Mouse (Mus musculus): ENCODE data around the gene Sephs2. TPM values are rescaled to one million over a fixed set of nuclear protein-coding genes. Genes with fewer than 3 reads are reported as not detected.
A peak's percentile ranks its signal among the peaks of the same experiment; 100 is the strongest.
"Not testable (repeated sequence)": the region's sequence is repeated elsewhere in the genome, so short reads cannot be mapped to it uniquely, and the experiment has no call there.

Sephs2 gene
- polyA plus RNA-seq, 1 experiment from 2014 or later: 187 TPM

DNA sequence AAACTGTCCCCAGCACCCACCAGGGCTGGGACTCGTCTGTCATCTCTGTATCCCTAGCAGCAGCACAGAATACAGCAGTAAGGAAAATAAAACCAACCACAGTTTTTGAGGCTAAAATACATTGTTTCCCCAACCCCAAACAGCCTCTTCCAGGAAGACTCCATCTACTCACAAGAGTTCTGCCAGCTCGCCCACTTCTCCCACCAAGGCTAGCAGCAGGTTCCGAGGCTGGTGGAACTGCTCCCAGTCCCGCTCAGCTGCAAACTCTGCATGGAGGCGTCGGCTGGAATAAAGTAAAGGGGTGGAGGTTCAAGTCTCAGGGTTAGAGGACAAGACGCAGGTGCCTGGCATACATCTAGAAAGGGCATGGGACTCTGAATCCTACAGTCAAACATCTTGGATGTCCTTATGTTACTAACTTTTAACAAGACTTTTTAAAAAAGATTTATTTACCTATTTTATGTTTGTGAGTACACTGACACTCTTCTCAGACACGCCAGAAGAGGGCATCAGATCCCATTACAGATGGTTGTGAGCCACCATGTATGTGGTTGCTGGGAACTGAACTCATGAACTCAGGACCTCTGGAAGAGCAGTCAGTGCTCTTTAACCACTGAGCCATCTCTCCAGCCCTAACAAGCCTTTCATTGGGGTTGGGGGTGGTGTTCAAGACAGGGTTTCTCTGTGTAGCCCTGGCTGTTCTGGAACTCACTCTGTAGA is 14.5 kb downstream of the Sephs2 start:
- peaks cover 14% of the 10 kb centered on the region for H3K4me1 ChIP-seq (ENCODE audit: control insufficient read depth, insufficient read depth, low read length)
- H3K4me2 ChIP-seq (ENCODE audit: low read depth, low read length): peak overlapping the region; percentile 53
- ATAC-seq: no peak
- peak overlapping the region; percentile 63 for H3K4me3 ChIP-seq (ENCODE audit: low read length)
- 73% methylated on average over 8 of the region's 8 CpGs for WGBS
- peak overlapping the region; percentile 2; the same call in 1 of the 2 replicates for H3K9ac ChIP-seq (ENCODE audit: low read depth, low read length)
- no peaks in the 10 kb centered on the region for H3K27me3 ChIP-seq (replicated peaks; ENCODE audit: control insufficient read depth, insufficient read depth, low read length)
- H3K27ac ChIP-seq (ENCODE audit: low read length): no peak overlapping the region
- no peaks in the 10 kb centered on the region for H3K9me3 ChIP-seq (ENCODE audit: control insufficient read depth, low read length)
- 0 out of 2 replicates have a peak, but pooled peaks cover 2% of the 10 kb centered on the region for H3K36me3 ChIP-seq (ENCODE audit: control insufficient read depth, insufficient read depth, low read length)

DNA sequence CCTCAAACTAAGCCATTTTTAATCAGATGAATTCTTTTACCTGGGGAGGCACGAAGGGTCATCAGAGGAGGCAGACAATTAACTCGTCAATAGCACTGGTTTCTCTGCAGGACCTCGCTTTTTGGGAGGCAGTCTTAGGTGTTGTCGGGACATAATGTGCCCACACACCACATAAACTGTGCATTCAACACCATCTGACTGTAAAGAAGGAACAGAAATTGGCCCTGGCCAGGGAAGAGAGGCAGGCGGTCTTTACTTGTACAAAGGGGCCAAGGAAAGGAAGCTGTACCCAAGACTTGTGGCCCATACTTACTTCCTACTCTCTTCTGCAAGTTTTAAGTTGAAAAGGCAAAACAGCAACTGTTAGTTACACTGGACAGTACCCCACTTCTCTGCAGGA is 17.3 kb downstream of the Sephs2 start:
- H3K4me2 ChIP-seq (ENCODE audit: low read depth, low read length): no peak overlapping the region
- no peak overlapping the region for H3K9ac ChIP-seq (ENCODE audit: low read depth, low read length)
- no peak overlapping the region for H3K4me3 ChIP-seq (ENCODE audit: low read length)
- 92% methylated on average over 5 of the region's 5 CpGs for WGBS
- H3K9me3 ChIP-seq (ENCODE audit: control insufficient read depth, low read length): no peaks in the 10 kb centered on the region
- H3K27me3 ChIP-seq (replicated peaks; ENCODE audit: control insufficient read depth, insufficient read depth, low read length): no peaks in the 10 kb centered on the region
- H3K36me3 ChIP-seq (ENCODE audit: control insufficient read depth, insufficient read depth, low read length): 0 out of 2 replicates have a peak, but pooled peaks cover 2% of the 10 kb centered on the region
- peaks cover 14% of the 10 kb centered on the region for H3K4me1 ChIP-seq (ENCODE audit: control insufficient read depth, insufficient read depth, low read length)
- no peak for ATAC-seq
- no peak overlapping the region for H3K27ac ChIP-seq (ENCODE audit: low read length)

DNA sequence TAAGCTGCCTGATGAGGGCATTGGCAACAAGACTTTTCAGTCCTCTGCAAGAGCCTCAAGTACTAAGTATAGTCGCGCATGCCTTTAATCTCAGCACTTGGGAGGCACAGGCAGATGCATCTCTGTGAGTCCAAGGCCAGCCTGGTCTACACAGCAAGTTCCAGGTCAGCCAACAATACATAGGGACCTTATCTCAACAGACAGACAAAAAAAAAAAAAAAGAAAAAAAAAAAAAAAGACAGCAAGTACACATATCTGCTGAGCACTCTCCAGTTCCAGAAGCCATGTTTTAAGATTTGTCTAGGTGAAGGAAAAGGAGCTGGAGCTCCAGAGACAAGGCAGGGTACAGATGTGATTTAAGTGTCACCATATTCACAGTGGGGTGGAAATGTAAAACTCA is 17.9 kb downstream of the Sephs2 start:
- no peak overlapping the region for H3K27ac ChIP-seq (ENCODE audit: low read length)
- H3K4me3 ChIP-seq (ENCODE audit: low read length): no peak overlapping the region
- H3K4me2 ChIP-seq (ENCODE audit: low read depth, low read length): no peak overlapping the region
- WGBS: 84% methylated on average over 2 of the region's 2 CpGs
- H3K36me3 ChIP-seq (ENCODE audit: control insufficient read depth, insufficient read depth, low read length): 0 out of 2 replicates have a peak, but pooled peaks cover 5% of the 10 kb centered on the region
- no peaks in the 10 kb centered on the region for H3K27me3 ChIP-seq (replicated peaks; ENCODE audit: control insufficient read depth, insufficient read depth, low read length)
- H3K4me1 ChIP-seq (ENCODE audit: control insufficient read depth, insufficient read depth, low read length): peaks cover 12% of the 10 kb centered on the region
- no peak for ATAC-seq
- no peak overlapping the region for H3K9ac ChIP-seq (ENCODE audit: low read depth, low read length)
- H3K9me3 ChIP-seq (ENCODE audit: control insufficient read depth, low read length): no peaks in the 10 kb centered on the region

DNA sequence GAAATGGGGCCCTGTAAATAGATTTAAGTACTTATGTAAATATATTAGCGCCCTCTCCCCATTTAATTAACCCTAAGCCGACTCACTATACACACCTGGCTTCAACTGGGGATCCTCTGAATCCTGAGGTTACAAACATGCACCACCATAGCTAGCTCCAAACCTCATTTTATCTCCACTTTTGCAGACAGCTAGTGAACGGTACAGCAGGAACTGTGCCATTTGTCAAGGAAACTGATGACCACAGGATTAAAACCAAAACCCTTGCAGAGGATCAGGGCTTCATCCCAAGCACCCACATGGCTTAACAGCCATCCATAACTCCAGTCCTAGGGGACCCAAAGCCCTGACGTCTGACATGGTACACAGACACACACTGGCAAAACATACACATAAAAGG is 18.8 kb downstream of the Sephs2 start:
- H3K36me3 ChIP-seq (ENCODE audit: control insufficient read depth, insufficient read depth, low read length): 0 out of 2 replicates have a peak, but pooled peaks cover 5% of the 10 kb centered on the region
- H3K9ac ChIP-seq (ENCODE audit: low read depth, low read length): peak overlapping the region; percentile 75
- no peaks in the 10 kb centered on the region for H3K27me3 ChIP-seq (replicated peaks; ENCODE audit: control insufficient read depth, insufficient read depth, low read length)
- H3K4me1 ChIP-seq (ENCODE audit: control insufficient read depth, insufficient read depth, low read length): peaks cover 11% of the 10 kb centered on the region
- WGBS: 12% methylated on average over 4 of the region's 4 CpGs
- peak overlapping the region; percentile 98 for H3K4me2 ChIP-seq (ENCODE audit: low read depth, low read length)
- no peak for ATAC-seq
- H3K9me3 ChIP-seq (ENCODE audit: control insufficient read depth, low read length): no peaks in the 10 kb centered on the region
- H3K4me3 ChIP-seq (ENCODE audit: low read length): peak overlapping the region; percentile 60
- H3K27ac ChIP-seq (ENCODE audit: low read length): peak overlapping the region; percentile 94; the same call in 1 of the 2 replicates

DNA sequence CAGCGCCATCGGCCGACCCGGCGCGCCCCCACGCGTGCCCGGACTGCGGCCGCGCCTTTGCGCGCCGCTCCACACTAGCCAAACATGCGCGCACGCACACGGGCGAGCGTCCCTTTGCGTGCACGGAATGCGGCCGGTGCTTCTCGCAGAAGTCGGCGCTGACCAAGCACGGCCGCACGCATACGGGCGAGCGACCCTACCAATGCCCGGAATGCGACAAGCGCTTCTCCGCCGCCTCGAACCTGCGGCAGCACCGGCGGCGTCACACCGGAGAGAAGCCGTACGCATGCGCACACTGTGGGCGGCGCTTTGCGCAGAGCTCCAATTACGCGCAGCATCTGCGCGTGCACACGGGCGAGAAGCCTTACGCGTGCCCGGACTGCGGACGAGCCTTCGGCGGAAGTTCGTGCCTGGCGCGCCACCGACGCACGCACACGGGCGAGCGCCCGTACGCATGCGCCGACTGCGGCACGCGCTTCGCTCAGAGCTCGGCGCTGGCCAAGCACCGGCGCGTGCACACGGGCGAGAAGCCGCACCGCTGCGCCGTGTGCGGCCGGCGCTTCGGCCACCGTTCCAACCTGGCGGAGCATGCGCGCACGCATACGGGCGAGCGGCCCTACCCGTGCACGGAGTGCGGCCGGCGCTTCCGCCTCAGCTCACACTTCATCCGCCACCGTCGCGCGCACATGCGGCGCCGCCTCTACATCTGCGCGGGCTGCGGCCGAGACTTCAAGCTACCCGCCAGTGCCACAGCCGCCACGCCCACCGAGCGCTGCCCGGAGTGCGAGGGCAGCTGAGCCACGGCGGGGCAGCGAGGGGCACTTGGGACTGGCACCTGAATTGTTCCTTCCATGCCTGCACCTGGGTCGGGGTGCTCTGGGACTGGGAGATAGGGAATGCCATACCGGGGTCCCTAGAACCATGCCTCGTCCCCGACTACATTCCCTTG is 19.8 kb downstream of the Sephs2 start:
- Histone ChIP-seq H3K27ac (ENCODE audit: low read length) (peak overlapping the region; percentile 94), H3K4me2 (ENCODE audit: low read depth, low read length) (peak overlapping the region; percentile 98), H3K9me3 (ENCODE audit: control insufficient read depth, low read length) (no peaks in the 10 kb centered on the region), H3K4me1 (ENCODE audit: control insufficient read depth, insufficient read depth, low read length) (peaks cover 8% of the 10 kb centered on the region), H3K4me3 (ENCODE audit: low read length) (peak overlapping the region; percentile 60), H3K27me3 (replicated peaks; ENCODE audit: control insufficient read depth, insufficient read depth, low read length) (no peaks in the 10 kb centered on the region), H3K36me3 (ENCODE audit: control insufficient read depth, insufficient read depth, low read length) (0 out of 2 replicates have a peak, but pooled peaks cover 5% of the 10 kb centered on the region), H3K9ac (ENCODE audit: low read depth, low read length) (peak overlapping the region; percentile 75)
- WGBS: under 1% methylated on average over 136 of the region's 136 CpGs
- peak; percentile 96 for ATAC-seq

DNA sequence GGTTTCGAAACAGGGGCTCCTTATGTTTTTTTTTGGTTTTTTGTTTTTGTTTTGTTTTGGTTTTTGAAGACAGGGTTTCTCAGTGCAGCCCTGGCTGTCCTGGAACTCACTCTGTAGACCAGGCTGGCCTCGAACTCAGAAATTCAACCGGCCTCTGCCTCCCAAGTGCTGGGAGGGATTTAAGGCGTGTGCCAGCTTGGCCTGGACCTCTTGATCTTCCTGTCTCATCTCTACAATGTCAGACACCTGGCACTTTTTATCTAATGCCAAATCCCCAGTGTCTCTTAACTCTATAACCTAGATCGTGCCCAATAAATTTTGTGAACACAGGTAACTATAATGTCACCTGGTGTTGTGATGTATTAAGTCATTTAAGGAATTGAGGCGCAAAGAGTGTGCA is 20.5 kb downstream of the Sephs2 start:
- Histone ChIP-seq H3K36me3 (ENCODE audit: control insufficient read depth, insufficient read depth, low read length) (0 out of 2 replicates have a peak, but pooled peaks cover 5% of the 10 kb centered on the region), H3K27me3 (replicated peaks; ENCODE audit: control insufficient read depth, insufficient read depth, low read length) (no peaks in the 10 kb centered on the region), H3K4me1 (ENCODE audit: control insufficient read depth, insufficient read depth, low read length) (peaks cover 6% of the 10 kb centered on the region), H3K4me3 (ENCODE audit: low read length) (peak overlapping the region; percentile 60), H3K9ac (ENCODE audit: low read depth, low read length) (peak overlapping the region; percentile 75), H3K27ac (ENCODE audit: low read length) (peak overlapping the region; percentile 83), H3K9me3 (ENCODE audit: control insufficient read depth, low read length) (no peaks in the 10 kb centered on the region), H3K4me2 (ENCODE audit: low read depth, low read length) (peak overlapping the region; percentile 98)
- no peak for ATAC-seq
- 75% methylated on average over 6 of the region's 6 CpGs for WGBS

DNA sequence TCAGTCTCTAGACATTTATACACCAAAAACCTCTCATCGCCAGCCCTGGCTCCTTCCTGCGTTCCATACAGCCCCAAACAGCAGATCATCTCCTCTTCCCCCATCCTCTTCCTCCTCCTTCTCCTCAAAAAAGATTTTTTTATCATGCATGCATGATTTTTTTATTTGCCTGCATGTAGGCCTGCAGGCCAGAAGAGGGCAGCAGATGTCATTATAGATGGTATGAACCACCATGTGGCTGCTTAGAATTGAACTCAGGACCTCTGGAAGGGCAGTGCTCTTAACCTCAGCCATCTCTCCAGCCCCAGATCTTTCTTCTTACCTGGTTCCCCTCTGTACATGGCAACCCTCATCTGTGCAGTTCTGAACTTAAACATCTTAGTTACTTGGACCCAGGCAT is 21.4 kb downstream of the Sephs2 start:
- H3K4me3 ChIP-seq (ENCODE audit: low read length): no peak overlapping the region
- H3K27me3 ChIP-seq (replicated peaks; ENCODE audit: control insufficient read depth, insufficient read depth, low read length): no peaks in the 10 kb centered on the region
- ATAC-seq: no peak
- no peak overlapping the region for H3K27ac ChIP-seq (ENCODE audit: low read length)
- WGBS: 90% methylated on average over 2 of the region's 2 CpGs
- H3K4me1 ChIP-seq (ENCODE audit: control insufficient read depth, insufficient read depth, low read length): peaks cover 6% of the 10 kb centered on the region
- no peak overlapping the region for H3K4me2 ChIP-seq (ENCODE audit: low read depth, low read length)
- H3K9ac ChIP-seq (ENCODE audit: low read depth, low read length): no peak overlapping the region
- no peaks in the 10 kb centered on the region for H3K9me3 ChIP-seq (ENCODE audit: control insufficient read depth, low read length)
- H3K36me3 ChIP-seq (ENCODE audit: control insufficient read depth, insufficient read depth, low read length): 0 out of 2 replicates have a peak, but pooled peaks cover 5% of the 10 kb centered on the region

DNA sequence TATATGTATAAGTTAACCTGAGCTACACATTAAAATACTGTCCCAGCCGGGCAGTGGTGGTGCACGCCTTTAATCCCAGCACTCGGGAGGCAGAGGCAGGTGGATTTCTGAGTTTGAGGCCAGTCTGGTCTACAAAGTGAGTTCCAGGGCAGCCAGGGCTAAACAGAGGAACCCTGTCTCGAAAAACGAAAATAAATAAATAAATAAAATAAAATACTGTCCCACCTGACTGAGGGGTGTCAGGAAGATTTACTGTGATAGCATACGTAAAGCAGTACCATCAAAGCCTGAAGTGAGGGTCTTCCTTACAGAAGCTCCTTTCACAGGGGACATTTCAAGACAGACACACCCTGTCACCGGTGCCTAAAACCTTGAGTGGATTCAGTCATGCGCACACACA is 23.3 kb downstream of the Sephs2 start:
- 93% methylated on average over 8 of the region's 8 CpGs for WGBS
- not testable (repeated sequence) for H3K9ac ChIP-seq (ENCODE audit: low read depth, low read length); ATAC-seq; H3K27ac ChIP-seq (ENCODE audit: low read length); H3K27me3 ChIP-seq (replicated peaks; ENCODE audit: control insufficient read depth, insufficient read depth, low read length); H3K4me3 ChIP-seq (ENCODE audit: low read length); H3K4me2 ChIP-seq (ENCODE audit: low read depth, low read length); H3K36me3 ChIP-seq (ENCODE audit: control insufficient read depth, insufficient read depth, low read length); H3K9me3 ChIP-seq (ENCODE audit: control insufficient read depth, low read length)
- H3K4me1 ChIP-seq (ENCODE audit: control insufficient read depth, insufficient read depth, low read length): peaks cover 11% of the 10 kb centered on the region
